15 mouse cellular contexts compared by ENCODE assay signal in genomic region chr4:127037908-127038827, GRCm38 (mm10). TPM values are rescaled to one million over a fixed set of nuclear protein-coding genes. Genes with fewer than 3 reads are reported as not detected.
DNase-seq lines count a peak whose midpoint lies in the region; ATAC-seq and TF ChIP-seq lines count a peak whose summit lies in the region.
"Had no signal": no experiment of that assay in that cellular context is flagged by ENCODE, and none has a peak within 500 bp of the region (broad histone marks: within the 10 kb centered on the region; RNA-seq: fewer than 3 reads in every experiment).

No protein-coding gene starts in this region.

- peak; percentile 19; the same call in 1 of the 2 replicates for ATAC-seq in forebrain, embryonic 13.5 days
- no peak for ATAC-seq in forebrain, embryonic 14.5 days
- ATAC-seq in limb, embryonic 14.5 days (ENCODE audit: low FRiP score, low read depth): 0 out of 2 replicates have a peak, but pooled peaks have one; percentile 6
- ATAC-seq: hindbrain, postnatal 0 days had no signal

- WGBS in forebrain, embryonic 13.5 days: 86% methylated on average over 8 of the region's 8 CpGs
- 89% methylated on average over 8 of the region's 8 CpGs for WGBS in forebrain, embryonic 14.5 days
- 72% methylated on average over 8 of the region's 8 CpGs for WGBS in limb, embryonic 14.5 days

- no peak for DNase-seq in forebrain, embryonic 14.5 days (ENCODE audit: low spot score)
- DNase-seq in testis, postnatal 10 days (ENCODE audit: low spot score): peak; percentile 39
- no peak for DNase-seq in testis, postnatal 14 days (ENCODE audit: low spot score)
- no peak for DNase-seq in limb, embryonic 14.5 days (ENCODE audit: low spot score)
- DNase-seq in gastrocnemius, postnatal 36 days: no peak
- no peak for DNase-seq in spleen, postnatal 14 days (ENCODE audit: low spot score in 2 of 2)
- DNase-seq in layer of hippocampus, adult 9-10 months (ENCODE audit: low spot score): no peak
- DNase-seq: B cell, adult 2 months; cerebellum, adult 9-10 months; kidney, postnatal 10 days had no signal

- 0 out of 2 replicates have a peak, but pooled peaks cover 4% of the 10 kb centered on the region for H3K4me1 ChIP-seq in forebrain, embryonic 13.5 days
- no peaks in the 10 kb centered on the region for H3K4me1 ChIP-seq in forebrain, embryonic 14.5 days (ENCODE audit: control insufficient read depth, insufficient read depth, low read length)
- no peaks in the 10 kb centered on the region for H3K4me1 ChIP-seq in limb, embryonic 14.5 days (ENCODE audit: control insufficient read depth, insufficient read depth, low read length)
- H3K4me1 ChIP-seq: embryonic facial prominence, embryonic 13.5 days; limb, embryonic 15.5 days; neural tube, embryonic 12.5 days had no signal

- intact Hi-C loops in gastrocnemius, postnatal 36 days (cut with DNase I): no loop called here

- no peak overlapping the region for H3K4me3 ChIP-seq in forebrain, embryonic 13.5 days
- H3K4me3 ChIP-seq in forebrain, embryonic 14.5 days (ENCODE audit: low read depth, low read length): no peak overlapping the region
- H3K4me3 ChIP-seq in limb, embryonic 14.5 days (replicated peaks; ENCODE audit: low read length): no peak overlapping the region
- H3K4me3 ChIP-seq: embryonic facial prominence, embryonic 13.5 days; limb, embryonic 15.5 days; neural tube, embryonic 12.5 days had no signal

- peaks cover 81% of the 10 kb centered on the region for H3K36me3 ChIP-seq in forebrain, embryonic 13.5 days (ENCODE audit: poor library complexity, severe bottlenecking)
- H3K36me3 ChIP-seq in forebrain, embryonic 14.5 days (ENCODE audit: control insufficient read depth, insufficient read depth, low read length): peaks cover 90% of the 10 kb centered on the region
- H3K36me3 ChIP-seq in limb, embryonic 14.5 days (ENCODE audit: control insufficient read depth, insufficient read depth, low read length): peaks cover 90% of the 10 kb centered on the region

- no peaks in the 10 kb centered on the region for H3K27me3 ChIP-seq in forebrain, embryonic 13.5 days
- H3K27me3 ChIP-seq in forebrain, embryonic 14.5 days (replicated peaks; ENCODE audit: control insufficient read depth, insufficient read depth, low read length): no peaks in the 10 kb centered on the region
- no peaks in the 10 kb centered on the region for H3K27me3 ChIP-seq in limb, embryonic 14.5 days (ENCODE audit: control insufficient read depth, insufficient read depth, low read length)
- H3K27me3 ChIP-seq: embryonic facial prominence, embryonic 13.5 days; limb, embryonic 15.5 days; neural tube, embryonic 12.5 days had no signal

- H3K27ac ChIP-seq in forebrain, embryonic 13.5 days: no peak overlapping the region
- no peak overlapping the region for H3K27ac ChIP-seq in forebrain, embryonic 14.5 days (ENCODE audit: low read depth, low read length)
- no peak overlapping the region for H3K27ac ChIP-seq in limb, embryonic 14.5 days (replicated peaks; ENCODE audit: low read depth, low read length)
- H3K27ac ChIP-seq: embryonic facial prominence, embryonic 13.5 days; hindbrain, postnatal 0 days; limb, embryonic 15.5 days; neural tube, embryonic 12.5 days had no signal

- no peaks in the 10 kb centered on the region for H3K9me3 ChIP-seq in forebrain, embryonic 13.5 days (replicated peaks)
- no peaks in the 10 kb centered on the region for H3K9me3 ChIP-seq in forebrain, embryonic 14.5 days (replicated peaks; ENCODE audit: control insufficient read depth, low read length)
- H3K9me3 ChIP-seq in limb, embryonic 14.5 days (ENCODE audit: control insufficient read depth, low read length): no peaks in the 10 kb centered on the region
- H3K9me3 ChIP-seq: embryonic facial prominence, embryonic 13.5 days; limb, embryonic 15.5 days; neural tube, embryonic 12.5 days had no signal

- H3K9ac ChIP-seq in forebrain, embryonic 13.5 days: no peak overlapping the region
- no peak overlapping the region for H3K9ac ChIP-seq in forebrain, embryonic 14.5 days (ENCODE audit: low read length)
- no peak overlapping the region for H3K9ac ChIP-seq in limb, embryonic 14.5 days (ENCODE audit: low read depth, low read length, severe bottlenecking)
- H3K9ac ChIP-seq: embryonic facial prominence, embryonic 13.5 days; limb, embryonic 15.5 days; neural tube, embryonic 12.5 days had no signal

- TF ChIP-seq POLR2A in limb, embryonic 14.5 days (IDR thresholded peaks at IDR 0.05; ENCODE audit: borderline replicate concordance, extremely low read depth, insufficient read depth, insufficient read length): no peak

- no peak overlapping the region for H3K4me2 ChIP-seq in forebrain, embryonic 13.5 days
- no peak overlapping the region for H3K4me2 ChIP-seq in forebrain, embryonic 14.5 days (ENCODE audit: low read length)
- no peak overlapping the region for H3K4me2 ChIP-seq in limb, embryonic 14.5 days (replicated peaks; ENCODE audit: low read depth, low read length, severe bottlenecking)
- H3K4me2 ChIP-seq: embryonic facial prominence, embryonic 13.5 days; limb, embryonic 15.5 days; neural tube, embryonic 12.5 days had no signal

RNA-seq across cellular contexts. Expression of gene Sfpq, which starts 17.0 kb away (rescaled TPM):
- 120 and 122 TPM in 2 replicates for polyA plus RNA-seq in forebrain, embryonic 13.5 days (2015; fragmentation: Nextera tagmentation; extraction: Ambion mirVana)
- 102 and 105 TPM in 2 replicates for polyA plus RNA-seq in forebrain, embryonic 14.5 days (2014; fragmentation: Nextera tagmentation; extraction: Ambion mirVana)
- 192 and 272 TPM in 2 replicates for polyA plus RNA-seq in limb, embryonic 14.5 days (2012; rRNA removed)
- 106 and 122 TPM in 2 replicates for polyA plus RNA-seq in limb, embryonic 14.5 days (2014; fragmentation: Nextera tagmentation; extraction: Ambion mirVana)
- 10 to 100 TPM; 46.7 to 58.7 TPM for total RNA-seq in gastrocnemius, postnatal 36 days (2021)

RNA-seq across cellular contexts. Expression of gene Zmym1, which starts 22.8 kb away (rescaled TPM):
- 26.4 and 28.4 TPM in 2 replicates for polyA plus RNA-seq in forebrain, embryonic 13.5 days (2015; fragmentation: Nextera tagmentation; extraction: Ambion mirVana)
- 31.5 and 35.1 TPM in 2 replicates for polyA plus RNA-seq in forebrain, embryonic 14.5 days (2014; fragmentation: Nextera tagmentation; extraction: Ambion mirVana)
- polyA plus RNA-seq in limb, embryonic 14.5 days (2012; rRNA removed): 8.8 and 11.5 TPM in 2 replicates
- 20.5 and 23.3 TPM in 2 replicates for polyA plus RNA-seq in limb, embryonic 14.5 days (2014; fragmentation: Nextera tagmentation; extraction: Ambion mirVana)
- total RNA-seq in gastrocnemius, postnatal 36 days (2021): 1 to 10 TPM; 4.2 to 4.5 TPM

RNA-seq across cellular contexts. Expression of gene Zmym6, which starts 39.0 kb away (rescaled TPM):
- 24.0 and 30.0 TPM in 2 replicates for polyA plus RNA-seq in forebrain, embryonic 13.5 days (2015; fragmentation: Nextera tagmentation; extraction: Ambion mirVana)
- polyA plus RNA-seq in forebrain, embryonic 14.5 days (2014; fragmentation: Nextera tagmentation; extraction: Ambion mirVana): 21.2 and 32.3 TPM in 2 replicates
- 29.2 and 34.4 TPM in 2 replicates for polyA plus RNA-seq in limb, embryonic 14.5 days (2012; rRNA removed)
- polyA plus RNA-seq in limb, embryonic 14.5 days (2014; fragmentation: Nextera tagmentation; extraction: Ambion mirVana): 18.7 and 26.0 TPM in 2 replicates
- total RNA-seq in gastrocnemius, postnatal 36 days (2021): 1 to 10 TPM; 3.4 to 4.7 TPM
